In the genomic region with DNA sequence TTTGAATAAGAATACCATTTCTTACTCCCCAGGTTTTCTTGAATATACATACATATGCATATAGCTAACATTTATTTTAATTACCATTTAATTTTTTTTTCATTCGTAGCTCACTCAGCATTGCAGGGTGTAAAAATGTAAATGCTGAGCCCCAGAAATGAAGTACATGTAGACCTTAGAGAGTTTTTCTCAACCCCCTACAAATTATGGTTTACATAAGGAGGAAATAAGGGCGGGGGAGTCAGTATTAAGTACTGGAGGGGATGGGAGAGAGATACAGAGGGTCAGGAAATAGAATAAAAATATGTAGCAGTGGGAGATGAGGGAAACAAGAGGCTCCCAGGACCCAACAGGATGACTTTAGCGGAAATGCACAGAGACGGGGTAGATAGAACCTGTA, we compare ENCODE assay signal across 8 mouse cellular contexts.
DNase-seq lines count a peak whose midpoint lies in the region; ATAC-seq and TF ChIP-seq lines count a peak whose summit lies in the region.

No protein-coding gene starts in this region.

- H3K27me3 ChIP-seq in kidney, postnatal 0 days (ENCODE audit: insufficient read depth, low read length), result no peaks in the 10 kb centered on the region
- H3K27me3 ChIP-seq in forebrain, embryonic 12.5 days, result no peaks in the 10 kb centered on the region
- no peaks in the 10 kb centered on the region for H3K27me3 ChIP-seq in intestine, embryonic 15.5 days (replicated peaks)
- H3K27me3 ChIP-seq in neural tube, embryonic 12.5 days (replicated peaks), result no peaks in the 10 kb centered on the region

- peak overlapping the region; percentile 73 for H3K27ac ChIP-seq in kidney, postnatal 0 days
- peak overlapping the region; percentile 93 for H3K27ac ChIP-seq in forebrain, embryonic 12.5 days
- peak overlapping the region; percentile 64 for H3K27ac ChIP-seq in intestine, embryonic 15.5 days
- no peak overlapping the region for H3K27ac ChIP-seq in neural tube, embryonic 12.5 days

- H3K4me1 ChIP-seq in kidney, postnatal 0 days (replicated peaks; ENCODE audit: insufficient read depth, low read length), result peaks cover 2% of the 10 kb centered on the region; the same call in 1 of the 2 replicates
- H3K4me1 ChIP-seq in forebrain, embryonic 12.5 days, result peaks cover 23% of the 10 kb centered on the region
- peaks cover 14% of the 10 kb centered on the region; the same call in 1 of the 2 replicates for H3K4me1 ChIP-seq in intestine, embryonic 15.5 days (replicated peaks)
- H3K4me1 ChIP-seq in neural tube, embryonic 12.5 days, result peaks cover 23% of the 10 kb centered on the region

- H3K4me3 ChIP-seq in kidney, postnatal 0 days (replicated peaks; ENCODE audit: low read depth, low read length), result no peak overlapping the region
- H3K4me3 ChIP-seq in forebrain, embryonic 12.5 days (replicated peaks), result peak overlapping the region; percentile 10; the same call in 1 of the 2 replicates
- H3K4me3 ChIP-seq in intestine, embryonic 15.5 days (replicated peaks), result no peak overlapping the region
- H3K4me3 ChIP-seq in neural tube, embryonic 12.5 days, result no peak overlapping the region

- peak overlapping the region; percentile 44 for H3K4me2 ChIP-seq in kidney, postnatal 0 days (ENCODE audit: low read length)
- peak overlapping the region; percentile 38 for H3K4me2 ChIP-seq in forebrain, embryonic 12.5 days
- H3K4me2 ChIP-seq in intestine, embryonic 15.5 days (replicated peaks), result peak overlapping the region; percentile 39; the same call in 1 of the 2 replicates
- H3K4me2 ChIP-seq in neural tube, embryonic 12.5 days (replicated peaks), result peak overlapping the region; percentile 46

- no peak for TF ChIP-seq CTCF in kidney, postnatal 0 days (IDR thresholded peaks at IDR 0.05; ENCODE audit: low read depth)

- no peaks in the 10 kb centered on the region for H3K9me3 ChIP-seq in kidney, postnatal 0 days (replicated peaks; ENCODE audit: low read length)
- H3K9me3 ChIP-seq in forebrain, embryonic 12.5 days, result no peaks in the 10 kb centered on the region
- H3K9me3 ChIP-seq in intestine, embryonic 15.5 days, result no peaks in the 10 kb centered on the region
- no peaks in the 10 kb centered on the region for H3K9me3 ChIP-seq in neural tube, embryonic 12.5 days

- no peak for ATAC-seq in kidney, postnatal 0 days (replicated peaks; ENCODE audit: low FRiP score, low read depth)
- no peak; the same call in 1 of the 2 replicates for ATAC-seq in forebrain, embryonic 12.5 days (ENCODE audit: low FRiP score)
- peak; percentile 40; the same call in 1 of the 2 replicates for ATAC-seq in intestine, embryonic 15.5 days
- ATAC-seq in neural tube, embryonic 12.5 days (ENCODE audit: low FRiP score, low read depth), result peak; percentile 45

- H3K36me3 ChIP-seq in kidney, postnatal 0 days (ENCODE audit: insufficient read depth, low read length), result no peaks in the 10 kb centered on the region
- H3K36me3 ChIP-seq in forebrain, embryonic 12.5 days (replicated peaks), result no peaks in the 10 kb centered on the region
- no peaks in the 10 kb centered on the region for H3K36me3 ChIP-seq in intestine, embryonic 15.5 days
- no peaks in the 10 kb centered on the region for H3K36me3 ChIP-seq in neural tube, embryonic 12.5 days

- no peak for DNase-seq in kidney, postnatal 0 days (ENCODE audit: low spot score)
- DNase-seq in kidney, postnatal 25 days, result no peak
- DNase-seq in left cerebral cortex, adult 11 months (ENCODE audit: low spot score), result no peak
- DNase-seq in frontal cortex, postnatal 25 days (ENCODE audit: low spot score in 2 of 2), result no peak
- no peak for DNase-seq in right cerebral cortex, adult 18-20 months

- H3K9ac ChIP-seq in kidney, postnatal 0 days (ENCODE audit: low read depth, low read length), result no peak overlapping the region
- no peak overlapping the region for H3K9ac ChIP-seq in forebrain, embryonic 12.5 days
- H3K9ac ChIP-seq in intestine, embryonic 15.5 days, result no peak overlapping the region
- no peak overlapping the region for H3K9ac ChIP-seq in neural tube, embryonic 12.5 days

- WGBS in kidney, postnatal 0 days, result 41% methylated on average over 4 of the region's 4 CpGs
- 29% methylated on average over 4 of the region's 4 CpGs for WGBS in forebrain, embryonic 12.5 days
- WGBS in intestine, embryonic 15.5 days, result 23% methylated on average over 4 of the region's 4 CpGs
- WGBS in neural tube, embryonic 12.5 days, result 36% methylated on average over 4 of the region's 4 CpGs

Comparison
In these comparisons a context has a peak if more than half of its experiments do, and no peak if none do; other contexts are left out.
1. ATAC-seq: peak in intestine, embryonic 15.5 days (single experiment) and neural tube, embryonic 12.5 days (single experiment); none in kidney, postnatal 0 days (single experiment) and forebrain, embryonic 12.5 days (single experiment).
2. Peak in every context shown above with its lines, with median percentiles within 50 percentile points of each other: H3K4me2 ChIP-seq.